Mouse (Mus musculus) mouse embryonic stem cell (cell line): ENCODE measurements around the gene Klhl28.

Source experiments
- in situ Hi-C, 2 experiments: fragments of 300-500 bp; cut with MboI; formaldehyde crosslinking; loops; 1 replicate in 1 of 2; 3 replicates in 1 of 2; pipeline ENCODE4 v1.14.3; 2019 to 2020; ENCODE audit warnings: low sequenced_read_pairs in 2 of 2, low pct_unique_long_range_greater_than_20kb in 1 of 2, mixed read lengths in 1 of 2; ENCODE audit not compliant: unreplicated experiment in 1 of 2

Gene Klhl28

GRCm38 (mm10) chr12:64897060-64897730, 68.1 kb downstream of the Klhl28 start:
- in situ Hi-C loops = no loop called here
